Mouse (Mus musculus) left cerebral cortex, adult 6 months (tissue): ENCODE data around the gene Tollip. TPM values are rescaled to one million over a fixed set of nuclear protein-coding genes. Genes with fewer than 3 reads are reported as not detected.

Source experiments
- long read RNA-seq, 2 experiments: library from polyadenylated mRNA; unstranded; transcript quantifications; one replicate each; pipeline ENCODE4 v2.0.0; 2019 to 2020
- polyA plus RNA-seq: library from polyadenylated mRNA; unstranded; fragments of <200 nt; fragmentation: Nextera tagmentation; gene quantifications from 2 replicates; pipeline ENCODE4 v1.2.3, GENCODE M21; 2021

The Tollip gene
- 51.7 and 70.3 TPM in 2 replicates for polyA plus RNA-seq
- long read RNA-seq, experiment 1, transcript Tollip-203 (7 exons, 1,892 nt): minor isoform, 48 of 906 reads
- long read RNA-seq, experiment 1, transcript Tollip-201 (6 exons, 3,788 nt): major isoform, 779 of 906 reads
- long read RNA-seq, experiment 1, partial matches to known transcripts: 21 of 906 reads
- long read RNA-seq, experiment 1, other reads (novel, unspliced or antisense): 58 of 906 reads
- long read RNA-seq, experiment 2, transcript Tollip-201 (6 exons, 3,788 nt): major isoform, 49 of 80 reads
- long read RNA-seq, experiment 2, partial matches to known transcripts: 3 of 80 reads
- long read RNA-seq, experiment 2, other reads (novel, unspliced or antisense): 28 of 80 reads

DNA sequence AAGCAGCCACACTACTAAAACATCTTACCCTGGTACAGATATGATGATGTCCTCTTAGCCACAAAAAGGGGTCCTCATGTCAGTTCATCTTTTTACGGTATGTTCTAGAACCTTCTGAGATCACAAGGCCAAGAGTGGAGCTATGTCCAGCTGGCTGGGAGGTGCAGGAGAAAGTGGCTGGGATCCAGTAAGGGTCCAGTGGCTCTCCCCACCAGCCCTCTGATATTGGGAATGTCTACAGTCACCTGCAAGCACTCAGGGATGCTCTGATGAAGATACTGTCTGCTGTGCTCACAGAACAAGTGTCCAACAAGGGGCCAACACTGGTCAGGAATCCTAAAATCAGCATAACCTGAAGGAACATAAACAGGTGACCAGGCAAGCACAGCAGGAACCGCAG, at the start of gene Tollip:
TSS of gene Tollip (minus strand) at position 101 of the 400 bp plus-strand sequence.

GRCm38 (mm10) chr7:141948906-141949798, 30.8 kb upstream of the Tollip start, which contains the start of gene Brsk2:
TSS of gene Brsk2 (plus strand) at chr7:141949751.

GRCm38 (mm10) chr7:141838779-141839178, 79.5 kb downstream of the Tollip start, which contains the start of gene Muc5b:
TSS of gene Muc5b (plus strand) at chr7:141839070.

Other genes starting within 250 kb of the Tollip start
- not detected in 2 replicates for gene Muc2, start 228.2 kb downstream of the Tollip start, polyA plus RNA-seq
- not detected in 2 replicates for gene Muc5ac, start 129.5 kb downstream of the Tollip start, polyA plus RNA-seq
- not detected in 2 replicates for gene Muc5b, start 79.4 kb downstream of the Tollip start, polyA plus RNA-seq
- 30.2 and 35.1 TPM in 2 replicates for gene Brsk2, start 31.2 kb upstream of the Tollip start, polyA plus RNA-seq
- 49.3 and 57.8 TPM in 2 replicates for gene Mob2, start 142.6 kb upstream of the Tollip start, polyA plus RNA-seq
- gene Dusp8, start 177.3 kb upstream of the Tollip start, polyA plus RNA-seq: 64.9 and 105 TPM in 2 replicates
- gene Gm45618, start 202.2 kb upstream of the Tollip start, polyA plus RNA-seq: not detected in 2 replicates
- not detected in 2 replicates for gene Gm39115, start 217.5 kb upstream of the Tollip start, polyA plus RNA-seq
- gene Gm45337, start 226.1 kb upstream of the Tollip start, polyA plus RNA-seq: not detected in 2 replicates
- gene Gm29735, start 238.6 kb upstream of the Tollip start, polyA plus RNA-seq: not detected in 2 replicates
- not detected in 2 replicates for gene Gm4553, start 247.2 kb upstream of the Tollip start, polyA plus RNA-seq